Mouse (Mus musculus) heart, embryonic 16.5 days (tissue): Measurements from ENCODE around the gene Myo5c. TPM values are rescaled to one million over a fixed set of nuclear protein-coding genes. Genes with fewer than 3 reads are reported as not detected.

ENCODE experiments used
- ATAC-seq: fragments of 200-750 bp; cut with Nextera tagmentation; replicated peaks from 2 replicates; pipeline ENCODE4 v1.8.0; 2017; ENCODE audit warnings: moderate number of reproducible peaks; ENCODE audit not compliant: insufficient read depth, low FRiP score; ENCODE audit errors: extremely low read depth
- H3K27ac ChIP-seq: fragments of 300-500 bp; sonication (generic); 2 replicates; pipeline ENCODE4 v1.5.1; 2014; ENCODE audit warnings: mild to moderate bottlenecking, low read length, control low read depth, moderate library complexity
- H3K27me3 ChIP-seq: fragments of 300-500 bp; sonication (generic); 2 replicates; pipeline ENCODE4 v1.6.1; 2014; ENCODE audit warnings: low read length, mixed read lengths; ENCODE audit not compliant: control insufficient read depth, insufficient read depth
- H3K36me3 ChIP-seq: fragments of 300-500 bp; sonication (generic); 2 replicates; pipeline ENCODE4 v1.6.1; 2014; ENCODE audit not compliant: control insufficient read depth, insufficient read depth
- H3K4me1 ChIP-seq: fragments of 300-500 bp; sonication (generic); 2 replicates; pipeline ENCODE4 v1.6.1; 2014; ENCODE audit warnings: low read length, mixed read lengths; ENCODE audit not compliant: control insufficient read depth, insufficient read depth
- H3K4me2 ChIP-seq: fragments of 300-500 bp; sonication (generic); 2 replicates; pipeline ENCODE4 v1.6.1; 2014; ENCODE audit warnings: low read depth, mild to moderate bottlenecking, control low read depth, low read length
- H3K4me3 ChIP-seq: fragments of 300-500 bp; sonication (generic); 2 replicates; pipeline ENCODE4 v1.5.1; 2014; ENCODE audit warnings: mild to moderate bottlenecking, control low read depth, low read length
- H3K9ac ChIP-seq: fragments of 300-500 bp; sonication (generic); 2 replicates; pipeline ENCODE4 v1.6.1; 2014; ENCODE audit warnings: low read length, control low read depth
- H3K9me3 ChIP-seq: fragments of 300-500 bp; sonication (generic); replicated peaks from 2 replicates; pipeline ENCODE4 v1.6.1; 2016; ENCODE audit warnings: low read length; ENCODE audit not compliant: control insufficient read depth
- WGBS: fragments of 180-500 bp; shearing (Covaris S2); extraction: QIAGEN DNeasy Blood & Tissue Kit; methylation state at CpG from one replicate; pipeline ENCODE4 v1.1.7; 2014; 5-methylcytosine and 5-hydroxymethylcytosine counted together
- polyA plus RNA-seq: library from polyadenylated mRNA; unstranded; fragments of >200 nt; fragmentation: Nextera tagmentation; extraction: Ambion mirVana; gene quantifications from 2 replicates; pipeline ENCODE4 v1.2.1, GENCODE M21; 2015

Gene Myo5c
- polyA plus RNA-seq, 1 experiment from 2014 or later, result 2.5 TPM

GRCm38 (mm10) chr9:75267147-75267546 is 35.3 kb downstream of the Myo5c start:
- no peaks in the 10 kb centered on the region for H3K27me3 ChIP-seq
- ATAC-seq, result no peak
- no peaks in the 10 kb centered on the region for H3K4me1 ChIP-seq
- H3K27ac ChIP-seq, result no peak overlapping the region
- H3K4me3 ChIP-seq, result no peak overlapping the region
- WGBS, result 76% methylated on average over 6 of the region's 6 CpGs
- no peak overlapping the region for H3K4me2 ChIP-seq
- H3K9ac ChIP-seq, result no peak overlapping the region
- H3K9me3 ChIP-seq, result no peaks in the 10 kb centered on the region
- no peaks in the 10 kb centered on the region for H3K36me3 ChIP-seq

DNA sequence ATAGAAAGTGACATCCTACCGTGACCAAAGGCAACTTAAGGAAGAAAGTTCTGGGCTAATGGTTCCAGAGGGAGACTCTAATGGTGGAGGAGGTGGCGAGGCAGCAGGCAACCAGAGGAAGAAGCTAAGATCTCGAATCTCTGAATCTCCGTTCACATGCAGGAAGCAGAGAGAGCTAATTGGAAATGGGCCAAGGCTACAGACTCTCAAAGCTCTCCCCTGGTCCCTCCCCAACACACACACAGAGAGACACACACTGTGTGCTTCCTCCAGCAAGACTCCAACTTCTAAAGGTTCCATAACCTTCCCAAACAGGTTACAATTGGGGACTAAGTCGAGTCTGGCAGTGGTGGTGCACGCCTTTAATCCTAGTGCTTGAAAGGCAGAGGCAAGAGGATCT is 38.6 kb downstream of the Myo5c start:
- H3K9me3 ChIP-seq, result no peaks in the 10 kb centered on the region
- no peak overlapping the region for H3K4me3 ChIP-seq
- H3K4me2 ChIP-seq, result no peak overlapping the region
- no peak overlapping the region for H3K27ac ChIP-seq
- no peaks in the 10 kb centered on the region for H3K27me3 ChIP-seq
- 59% methylated on average over 6 of the region's 6 CpGs for WGBS
- no peaks in the 10 kb centered on the region for H3K4me1 ChIP-seq
- H3K9ac ChIP-seq, result no peak overlapping the region
- ATAC-seq, result no peak
- no peaks in the 10 kb centered on the region for H3K36me3 ChIP-seq

DNA sequence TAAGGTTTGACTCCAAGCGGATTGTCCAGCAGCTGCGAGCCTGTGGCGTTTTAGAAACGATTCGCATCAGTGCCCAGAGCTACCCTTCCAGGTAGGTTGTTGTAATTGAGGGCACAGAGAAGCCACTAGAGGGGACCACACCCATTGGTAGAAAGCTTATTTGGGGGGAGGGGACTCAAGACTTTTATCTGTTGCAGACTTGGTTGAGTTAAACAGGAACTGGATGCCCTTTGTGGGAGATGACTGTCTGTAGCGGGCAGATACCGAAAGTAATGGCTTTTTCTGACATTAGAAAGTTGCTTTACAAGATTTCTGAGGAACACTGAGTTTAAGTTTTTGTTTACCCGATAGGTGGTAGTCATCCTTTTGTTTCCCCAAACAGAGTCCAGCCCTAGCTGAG is 39.7 kb downstream of the Myo5c start:
- H3K9ac ChIP-seq, result no peak overlapping the region
- no peak overlapping the region for H3K27ac ChIP-seq
- 87% methylated on average over 8 of the region's 8 CpGs for WGBS
- H3K9me3 ChIP-seq, result no peaks in the 10 kb centered on the region
- no peak overlapping the region for H3K4me3 ChIP-seq
- H3K36me3 ChIP-seq, result no peaks in the 10 kb centered on the region
- H3K4me1 ChIP-seq, result no peaks in the 10 kb centered on the region
- ATAC-seq, result no peak
- no peaks in the 10 kb centered on the region for H3K27me3 ChIP-seq
- H3K4me2 ChIP-seq, result no peak overlapping the region

DNA sequence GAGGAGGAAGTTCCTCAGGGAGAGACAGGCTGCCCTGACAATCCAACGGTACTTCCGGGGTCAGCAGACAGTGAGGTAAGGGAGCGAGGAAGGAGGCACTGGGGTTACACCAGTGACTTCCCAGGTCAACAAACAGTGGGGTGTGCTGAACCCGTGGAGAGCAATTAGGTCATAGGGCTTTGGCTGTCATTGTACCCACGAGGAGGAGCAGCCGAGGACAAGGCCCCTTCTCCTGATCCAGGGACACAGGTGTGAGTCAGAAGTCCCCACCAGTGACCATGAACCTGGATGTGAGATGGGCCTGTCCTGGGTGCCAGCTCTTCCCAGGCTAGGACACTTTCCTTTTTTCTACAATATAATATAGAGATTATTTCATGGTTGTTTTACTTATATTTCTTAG is 41.8 kb downstream of the Myo5c start:
- H3K4me1 ChIP-seq, result no peaks in the 10 kb centered on the region
- H3K27ac ChIP-seq, result no peak overlapping the region
- H3K36me3 ChIP-seq, result no peaks in the 10 kb centered on the region
- H3K9me3 ChIP-seq, result no peaks in the 10 kb centered on the region
- WGBS, result 71% methylated on average over 6 of the region's 6 CpGs
- no peak for ATAC-seq
- H3K9ac ChIP-seq, result no peak overlapping the region
- H3K27me3 ChIP-seq, result no peaks in the 10 kb centered on the region
- H3K4me3 ChIP-seq, result no peak overlapping the region
- H3K4me2 ChIP-seq, result no peak overlapping the region

GRCm38 (mm10) chr9:75274486-75274885 is 42.7 kb downstream of the Myo5c start:
- H3K36me3 ChIP-seq, result no peaks in the 10 kb centered on the region
- no peak overlapping the region for H3K4me3 ChIP-seq
- no peak overlapping the region for H3K9ac ChIP-seq
- no peaks in the 10 kb centered on the region for H3K4me1 ChIP-seq
- H3K4me2 ChIP-seq, result no peak overlapping the region
- 89% methylated on average over 5 of the region's 5 CpGs for WGBS
- no peaks in the 10 kb centered on the region for H3K9me3 ChIP-seq
- H3K27ac ChIP-seq, result no peak overlapping the region
- H3K27me3 ChIP-seq, result no peaks in the 10 kb centered on the region
- ATAC-seq, result no peak

DNA sequence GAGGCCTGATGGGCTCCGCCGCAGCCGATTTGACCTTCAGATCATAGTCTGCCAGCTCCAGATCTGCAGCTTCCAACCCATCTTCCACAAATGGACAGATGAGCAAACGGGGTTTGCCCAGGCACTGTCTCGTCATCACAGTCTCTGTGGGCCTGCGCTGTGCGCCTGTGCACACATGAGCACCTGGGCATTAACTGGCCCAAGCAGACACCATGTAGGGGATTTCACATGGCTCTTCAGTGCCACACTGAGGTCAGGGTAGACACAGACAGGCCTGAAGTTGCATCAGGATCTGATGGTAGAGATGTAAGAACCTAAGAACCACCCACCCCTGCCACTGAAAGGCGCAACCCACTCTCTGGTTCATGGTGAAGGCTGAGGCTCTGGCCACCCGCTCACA is 43.2 kb downstream of the Myo5c start:
- H3K9ac ChIP-seq, result no peak overlapping the region
- WGBS, result 91% methylated on average over 9 of the region's 9 CpGs
- no peak overlapping the region for H3K4me2 ChIP-seq
- H3K27ac ChIP-seq, result no peak overlapping the region
- H3K36me3 ChIP-seq, result no peaks in the 10 kb centered on the region
- H3K4me3 ChIP-seq, result no peak overlapping the region
- H3K27me3 ChIP-seq, result no peaks in the 10 kb centered on the region
- H3K9me3 ChIP-seq, result no peaks in the 10 kb centered on the region
- no peak for ATAC-seq
- no peaks in the 10 kb centered on the region for H3K4me1 ChIP-seq

DNA sequence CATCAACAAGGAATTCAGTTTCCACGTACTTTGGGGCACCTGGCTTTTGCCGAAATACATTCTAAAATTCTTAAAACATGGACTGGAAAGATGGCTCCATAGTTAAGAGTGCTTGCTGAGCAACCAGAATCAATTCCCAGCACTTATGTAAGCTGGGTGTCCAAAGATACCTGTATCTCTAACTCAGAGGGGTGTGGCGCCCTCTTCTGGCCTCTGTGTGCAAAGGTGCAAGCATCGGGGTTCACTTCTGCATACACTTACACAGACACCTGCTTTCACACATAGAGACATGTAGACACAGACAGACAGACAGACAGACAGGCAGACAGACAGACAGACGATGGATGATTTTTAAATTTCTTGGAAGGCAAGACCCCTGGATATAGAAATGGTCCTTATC is 49.0 kb downstream of the Myo5c start:
- Histone ChIP-seq H3K9ac (no peak overlapping the region), H3K27ac (no peak overlapping the region), H3K4me1 (no peaks in the 10 kb centered on the region), H3K9me3 (no peaks in the 10 kb centered on the region), H3K27me3 (peaks cover 3% of the 10 kb centered on the region; the same call in 1 of the 2 replicates), H3K4me2 (no peak overlapping the region), H3K36me3 (no peaks in the 10 kb centered on the region), H3K4me3 (no peak overlapping the region)
- WGBS, result 39% methylated on average over 5 of the region's 5 CpGs
- no peak for ATAC-seq

DNA sequence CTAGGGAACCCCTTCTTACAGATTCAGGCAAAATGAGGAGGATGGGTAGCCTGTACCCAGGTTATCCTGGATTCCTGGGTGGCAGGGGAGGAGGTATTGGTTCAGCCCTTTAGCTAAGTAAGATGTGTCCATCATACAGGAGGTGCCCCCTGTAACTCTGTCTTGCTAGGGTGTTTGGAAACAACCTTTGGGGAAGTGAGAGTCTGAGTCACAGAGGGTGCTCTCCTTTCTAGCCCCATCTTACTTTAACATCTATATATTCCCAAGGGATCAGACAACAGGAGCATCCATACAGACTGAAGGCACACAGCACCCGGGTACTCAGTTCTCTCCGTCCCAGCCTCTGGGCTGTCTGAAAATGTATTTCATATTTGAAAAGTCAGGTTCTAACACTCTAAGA is 50.4 kb downstream of the Myo5c start:
- peaks cover 3% of the 10 kb centered on the region; the same call in 1 of the 2 replicates for H3K27me3 ChIP-seq
- H3K9ac ChIP-seq, result no peak overlapping the region

DNA sequence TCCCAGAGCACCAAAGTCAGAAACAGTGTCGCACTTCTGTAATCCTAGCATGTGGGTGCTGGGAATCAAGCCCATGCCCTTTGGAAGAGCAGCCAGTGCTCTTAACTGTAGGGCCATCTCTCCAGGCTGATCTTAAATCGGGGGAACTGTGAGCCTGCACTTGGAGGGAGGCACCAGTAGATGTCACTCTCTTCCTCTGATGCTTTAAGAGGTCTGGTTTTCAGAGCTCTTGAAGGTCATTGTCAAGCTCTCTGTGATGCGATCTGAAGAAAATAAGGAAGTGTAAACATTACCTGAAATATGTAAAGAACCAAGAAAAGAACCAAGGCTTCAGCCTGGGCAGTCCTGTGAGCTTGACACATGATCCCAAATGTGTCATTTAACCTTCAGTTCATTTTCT is 51.0 kb downstream of the Myo5c start:
- Histone ChIP-seq H3K4me2 (no peak overlapping the region), H3K27me3 (peaks cover 3% of the 10 kb centered on the region; the same call in 1 of the 2 replicates), H3K27ac (no peak overlapping the region), H3K9ac (no peak overlapping the region), H3K4me3 (no peak overlapping the region), H3K4me1 (no peaks in the 10 kb centered on the region), H3K36me3 (no peaks in the 10 kb centered on the region), H3K9me3 (no peaks in the 10 kb centered on the region)
- no peak for ATAC-seq
- WGBS, result 8% methylated on average over 3 of the region's 3 CpGs

More for the DNA sequence above, 50.4 kb downstream of the Myo5c start:
- 74% methylated on average over 2 of the region's 2 CpGs for WGBS
- Histone ChIP-seq H3K27ac (no peak overlapping the region), H3K9me3 (no peaks in the 10 kb centered on the region), H3K36me3 (no peaks in the 10 kb centered on the region), H3K4me3 (no peak overlapping the region), H3K4me2 (no peak overlapping the region), H3K4me1 (no peaks in the 10 kb centered on the region)
- ATAC-seq, result no peak

GRCm38 (mm10) chr9:75283636-75284035 is 51.8 kb downstream of the Myo5c start:
- Histone ChIP-seq H3K27ac (no peak overlapping the region), H3K4me3 (no peak overlapping the region), H3K27me3 (peaks cover 3% of the 10 kb centered on the region; the same call in 1 of the 2 replicates), H3K4me1 (no peaks in the 10 kb centered on the region), H3K36me3 (no peaks in the 10 kb centered on the region), H3K4me2 (no peak overlapping the region), H3K9me3 (no peaks in the 10 kb centered on the region), H3K9ac (no peak overlapping the region)
- no peak for ATAC-seq
- WGBS, result 65% methylated on average over 8 of the region's 8 CpGs
